Mouse (Mus musculus): ENCODE results near the gene Sh3bgrl3.

GRCm38 (mm10) chr4:134127793-134128192 lies 796 bp downstream of the Sh3bgrl3 start:
- no peak for TF ChIP-seq MYOG (IDR thresholded peaks at IDR 0.05; ENCODE audit: control insufficient read depth in 1 of 3, insufficient read depth in 1 of 3, insufficient read length in 2 of 3, low read depth in 2 of 3)
- no peak for TF ChIP-seq TCF12 (IDR thresholded peaks at IDR 0.05; ENCODE audit: insufficient read depth, poor library complexity, severe bottlenecking)
- no peak for TF ChIP-seq POLR2A (IDR thresholded peaks at IDR 0.05; ENCODE audit: insufficient read length, low read depth)
- TF ChIP-seq USF1 (IDR thresholded peaks at IDR 0.05; ENCODE audit: low read depth) = no peak

Data from myocyte (in vitro differentiated cells).